In genomic region chr4:109484621-109485020, GRCm38 (mm10) we compare ENCODE assay signal across 7 mouse cellular contexts. TPM values are rescaled to one million over a fixed set of nuclear protein-coding genes. Genes with fewer than 3 reads are reported as not detected.
A peak's percentile ranks its signal among the peaks of the same experiment; 100 is the strongest.
DNase-seq lines count a peak whose midpoint lies in the region; ATAC-seq and TF ChIP-seq lines count a peak whose summit lies in the region.

Gene Rnf11, minus strand, starts transcription at chr4:109484728.

- no peak for ATAC-seq in hindbrain, postnatal 0 days
- no peak for ATAC-seq in lung, embryonic 15.5 days (ENCODE audit: borderline replicate concordance, extremely low read depth, low FRiP score, low TSS enrichment)
- ATAC-seq in stomach, postnatal 0 days (ENCODE audit: low FRiP score, low TSS enrichment) = peak; percentile 46; the same call in 1 of the 2 replicates

- H3K27ac ChIP-seq in hindbrain, postnatal 0 days = no peak within 1 kb of the TSS
- no peak within 1 kb of the TSS for H3K27ac ChIP-seq in lung, embryonic 15.5 days
- no peak within 1 kb of the TSS for H3K27ac ChIP-seq in stomach, postnatal 0 days (replicated peaks)

- H3K9me3 ChIP-seq in hindbrain, postnatal 0 days (ENCODE audit: low read length) = no peaks in the 10 kb centered on the region
- no peaks in the 10 kb centered on the region for H3K9me3 ChIP-seq in lung, embryonic 15.5 days
- H3K9me3 ChIP-seq in stomach, postnatal 0 days (ENCODE audit: control insufficient read depth, low read length) = no peaks in the 10 kb centered on the region

- H3K27me3 ChIP-seq in hindbrain, postnatal 0 days (ENCODE audit: insufficient read depth, low read length) = no peaks in the 10 kb centered on the region
- no peaks in the 10 kb centered on the region for H3K27me3 ChIP-seq in lung, embryonic 15.5 days
- H3K27me3 ChIP-seq in stomach, postnatal 0 days (ENCODE audit: control insufficient read depth, insufficient read depth, low read length) = no peaks in the 10 kb centered on the region

- H3K36me3 ChIP-seq in hindbrain, postnatal 0 days (ENCODE audit: insufficient read depth, low read length) = no peaks in the 10 kb centered on the region
- H3K36me3 ChIP-seq in lung, embryonic 15.5 days = no peaks in the 10 kb centered on the region
- no peaks in the 10 kb centered on the region for H3K36me3 ChIP-seq in stomach, postnatal 0 days (ENCODE audit: control insufficient read depth, insufficient read depth, low read length)

- H3K4me2 ChIP-seq in hindbrain, postnatal 0 days (ENCODE audit: low read depth, low read length) = no peak within 1 kb of the TSS
- H3K4me2 ChIP-seq in lung, embryonic 15.5 days = no peak within 1 kb of the TSS
- no peak within 1 kb of the TSS for H3K4me2 ChIP-seq in stomach, postnatal 0 days (replicated peaks; ENCODE audit: low read depth)

- 80% methylated on average over 3 of the region's 3 CpGs for whole genome bisulfite sequencing in hindbrain, postnatal 0 days
- WGBS in lung, embryonic 15.5 days = 63% methylated on average over 3 of the region's 3 CpGs
- 56% methylated on average over 3 of the region's 3 CpGs for WGBS in stomach, postnatal 0 days

- TF ChIP-seq CTCF in hindbrain, postnatal 0 days (IDR thresholded peaks at IDR 0.05; ENCODE audit: low read depth) = no peak
- TF ChIP-seq CTCF in stomach, postnatal 0 days (IDR thresholded peaks at IDR 0.05; ENCODE audit: low read depth) = no peak

- no peak for TF ChIP-seq EP300 in stomach, postnatal 0 days (optimal IDR thresholded peaks at IDR 0.05)

- peak; percentile 27 for DNase-seq in MN1 (ENCODE audit: low spot score)
- DNase-seq in adrenal gland, postnatal 36 days = no peak
- no peak for DNase-seq in gastrocnemius, postnatal 10 days
- DNase-seq in hindbrain, postnatal 0 days (ENCODE audit: low spot score) = no peak
- DNase-seq in stomach, postnatal 0 days (ENCODE audit: low spot score) = no peak
- DNase-seq in cerebellum, adult 8-10 months = no peak

- no peak within 1 kb of the TSS for H3K9ac ChIP-seq in hindbrain, postnatal 0 days (replicated peaks; ENCODE audit: low read length)
- H3K9ac ChIP-seq in lung, embryonic 15.5 days = no peak within 1 kb of the TSS
- no peak within 1 kb of the TSS for H3K9ac ChIP-seq in stomach, postnatal 0 days (ENCODE audit: low read length)

- H3K4me1 ChIP-seq in hindbrain, postnatal 0 days (ENCODE audit: insufficient read depth, low read length) = no peaks in the 10 kb centered on the region
- no peaks in the 10 kb centered on the region for H3K4me1 ChIP-seq in lung, embryonic 15.5 days
- no peaks in the 10 kb centered on the region for H3K4me1 ChIP-seq in stomach, postnatal 0 days (replicated peaks; ENCODE audit: control insufficient read depth, insufficient read depth)

- H3K4me3 ChIP-seq in hindbrain, postnatal 0 days (ENCODE audit: low read length) = no peak within 1 kb of the TSS
- H3K4me3 ChIP-seq in lung, embryonic 15.5 days = no peak within 1 kb of the TSS
- no peak within 1 kb of the TSS for H3K4me3 ChIP-seq in stomach, postnatal 0 days (ENCODE audit: low read depth, low read length)

RNA-seq across cellular contexts. Expression of gene Rnf11, which starts in this region (rescaled TPM):
- 100 to 1,000 TPM; 182 to 206 TPM for total RNA-seq in adrenal gland, postnatal 36 days (2021)
- total RNA-seq in gastrocnemius, postnatal 10 days (2021) = 10 to 100 TPM; 91.5 to 96.9 TPM
- total RNA-seq in hindbrain, postnatal 0 days (2014; rRNA removed) = 86.7 and 93.2 TPM in 2 replicates
- 79.2 and 80.4 TPM in 2 replicates for polyA plus RNA-seq in hindbrain, postnatal 0 days (2015; fragmentation: Nextera tagmentation; extraction: Ambion mirVana)
- polyA plus RNA-seq in lung, embryonic 15.5 days (2015; fragmentation: Nextera tagmentation; extraction: Ambion mirVana) = 41.3 and 43.3 TPM in 2 replicates
- 52.0 and 57.1 TPM in 2 replicates for polyA plus RNA-seq in stomach, postnatal 0 days (2015; fragmentation: Nextera tagmentation; extraction: Ambion mirVana)
